Mouse (Mus musculus) ovary, adult 18-20 months (tissue): Measurements from ENCODE around the gene Hmmr.

Source experiments
- DNase-seq: peaks from one replicate; pipeline ENCODE4 v3.0.0; 2022; ENCODE audit warnings: low spot score, mixed read lengths

Gene Hmmr

DNA sequence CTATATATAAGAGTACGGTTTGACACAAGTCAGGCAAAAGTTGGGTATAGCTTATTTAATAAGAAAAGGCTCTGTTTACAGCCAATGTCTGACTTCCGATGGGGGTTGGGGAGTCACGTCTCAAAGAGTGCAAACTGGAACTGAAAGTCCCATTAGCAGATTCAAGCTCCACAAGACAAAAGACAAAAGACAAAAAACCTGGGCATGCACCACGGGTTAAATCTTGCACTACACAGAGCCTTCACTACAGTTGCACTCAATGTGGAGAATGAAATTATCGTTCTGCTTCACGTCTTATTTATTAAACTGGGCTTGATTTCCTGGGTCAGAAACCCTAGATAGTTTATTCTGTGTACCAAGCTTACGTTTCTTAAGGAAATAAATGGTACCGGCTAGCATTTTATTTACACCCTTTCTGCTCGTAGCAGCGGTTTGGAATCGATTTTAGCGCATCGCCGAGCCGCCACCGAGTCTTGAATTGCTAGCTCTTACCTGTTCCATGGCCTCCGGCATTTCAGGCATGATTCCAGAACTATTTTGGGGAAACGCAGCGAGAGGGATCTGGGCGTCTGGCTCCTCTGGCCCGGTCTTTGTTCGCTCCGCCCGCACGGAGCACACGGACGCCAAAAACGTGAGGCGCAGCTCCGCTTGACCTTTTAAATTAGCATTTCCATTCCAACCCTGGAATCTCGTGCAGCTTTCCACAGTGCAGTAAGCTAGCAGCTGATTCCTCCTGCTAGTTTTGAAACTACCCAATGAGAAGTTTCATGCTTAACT, 38.7 kb downstream of the Hmmr start:
- peak; percentile 37 for DNase-seq

DNA sequence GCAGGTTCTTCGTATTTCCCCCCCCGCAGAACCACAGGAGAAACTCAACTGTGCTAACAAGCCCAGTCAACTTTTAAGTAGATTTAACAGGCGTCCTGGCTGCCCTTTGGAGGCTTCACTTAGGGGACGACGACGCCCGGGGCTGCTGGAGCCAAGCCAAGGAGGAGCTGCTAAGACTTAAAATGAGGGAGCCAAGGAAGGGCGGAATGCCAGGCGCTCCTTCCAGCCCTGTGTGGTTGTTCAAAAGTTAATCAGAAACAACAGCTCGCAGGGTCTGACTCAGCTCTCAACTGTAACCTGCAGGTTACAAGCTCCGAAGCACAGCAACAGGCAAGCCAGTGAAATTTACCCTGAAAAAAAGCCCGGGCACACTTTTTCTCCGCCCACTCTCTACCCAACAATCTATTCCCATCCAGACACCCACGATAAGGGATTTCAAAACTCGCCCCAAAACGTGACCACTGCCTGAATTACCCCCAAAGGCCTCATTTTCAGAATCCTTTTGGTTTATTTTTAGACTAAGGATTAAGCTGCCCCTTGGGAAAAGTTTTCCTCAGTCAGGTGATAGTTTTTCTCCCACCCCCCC, 39.8 kb downstream of the Hmmr start:
- peak; percentile 58 for DNase-seq

DNA sequence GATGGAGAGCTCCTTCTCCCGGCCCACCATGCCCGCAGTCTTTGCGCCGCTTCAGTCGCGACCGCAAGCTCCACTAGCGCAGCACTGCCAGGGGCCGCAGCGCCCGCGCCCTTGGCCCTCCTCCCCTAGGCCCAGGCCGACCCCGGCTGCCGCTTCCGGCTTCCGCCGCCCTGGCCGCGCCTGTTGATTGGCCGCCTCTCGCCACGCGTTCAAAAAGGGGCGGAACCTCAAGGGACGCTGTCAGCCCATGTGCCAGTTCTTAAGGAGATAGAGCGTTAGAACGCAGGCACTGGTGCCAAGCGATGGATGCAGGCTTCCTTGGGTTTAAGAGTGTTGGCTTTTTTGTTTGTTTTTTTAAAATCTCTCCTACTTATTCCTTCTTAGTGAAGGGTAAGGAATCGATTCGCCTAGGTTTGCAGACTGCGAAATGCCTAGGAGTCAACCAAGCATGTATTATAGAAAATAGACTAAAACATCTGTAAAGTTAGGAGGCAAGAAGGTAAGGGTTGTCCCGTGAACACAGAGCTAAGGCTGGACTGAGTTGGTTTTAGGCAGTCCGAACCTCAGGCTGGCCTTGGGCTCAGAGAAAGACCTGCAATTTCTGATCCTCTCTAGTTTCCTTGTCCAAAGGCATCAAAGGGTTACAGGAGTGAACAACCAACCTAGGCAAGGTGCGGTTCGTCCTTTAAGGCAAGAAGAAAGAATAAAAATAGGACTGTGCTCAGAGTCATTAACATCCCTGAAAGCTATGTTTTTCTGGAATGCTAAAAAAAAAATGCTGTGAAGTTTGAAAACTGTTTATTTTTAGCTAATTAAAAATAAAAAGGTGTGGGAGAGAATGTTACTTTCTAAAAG, 40.5 kb downstream of the Hmmr start:
- DNase-seq: peak; percentile 91

DNA sequence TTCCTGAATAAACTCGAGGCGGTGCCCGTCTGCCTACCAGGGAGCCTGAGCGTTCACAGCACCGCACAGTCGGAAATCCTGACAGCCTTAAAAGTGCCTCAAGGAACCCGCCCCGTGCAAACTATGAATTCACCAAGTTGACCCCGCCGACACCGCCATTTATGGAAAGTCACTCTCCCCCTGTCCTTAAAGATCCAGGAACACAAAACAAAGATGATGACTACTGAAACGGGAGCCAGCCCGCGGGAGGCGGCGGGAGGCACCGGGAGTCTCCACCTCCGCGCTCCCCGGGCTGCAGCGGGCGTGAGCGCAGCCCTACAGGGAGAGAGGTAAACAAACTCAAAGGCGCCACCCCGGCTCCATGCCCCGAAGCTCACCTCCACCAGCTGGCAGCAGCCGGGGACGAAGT, 41.1 kb downstream of the Hmmr start:
- DNase-seq: no peak

DNA sequence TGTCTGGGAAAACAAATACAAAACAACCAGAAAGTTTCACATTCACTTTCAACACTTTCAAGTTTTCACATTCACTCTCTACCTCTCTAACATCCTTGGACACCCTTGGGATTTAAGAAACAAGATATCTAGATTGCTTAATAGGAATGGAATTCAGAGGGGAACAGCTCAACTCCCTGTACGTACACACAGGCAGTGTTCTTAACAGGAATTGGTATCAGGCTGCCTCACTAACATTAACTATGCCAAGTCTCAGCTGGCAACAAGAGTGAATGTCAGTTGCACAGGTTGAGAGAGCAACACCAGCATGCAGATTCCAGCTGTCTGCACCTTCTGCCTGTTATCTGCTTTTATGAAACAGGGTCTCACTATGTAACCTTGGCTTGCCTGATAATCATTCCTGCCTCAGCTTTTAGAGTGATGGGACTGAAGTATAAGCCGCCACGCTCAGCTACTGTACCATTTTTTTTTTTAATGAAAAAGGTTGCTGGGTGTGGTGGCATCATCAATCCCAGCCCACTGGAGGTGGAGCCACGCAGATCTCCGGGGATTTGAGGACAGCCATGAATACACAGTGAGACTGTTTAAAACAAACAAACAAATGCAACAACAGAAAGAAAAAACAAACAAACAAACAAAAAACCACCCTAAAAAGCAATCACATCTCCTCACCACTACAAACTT, 42.6 kb downstream of the Hmmr start:
- no peak for DNase-seq

DNA sequence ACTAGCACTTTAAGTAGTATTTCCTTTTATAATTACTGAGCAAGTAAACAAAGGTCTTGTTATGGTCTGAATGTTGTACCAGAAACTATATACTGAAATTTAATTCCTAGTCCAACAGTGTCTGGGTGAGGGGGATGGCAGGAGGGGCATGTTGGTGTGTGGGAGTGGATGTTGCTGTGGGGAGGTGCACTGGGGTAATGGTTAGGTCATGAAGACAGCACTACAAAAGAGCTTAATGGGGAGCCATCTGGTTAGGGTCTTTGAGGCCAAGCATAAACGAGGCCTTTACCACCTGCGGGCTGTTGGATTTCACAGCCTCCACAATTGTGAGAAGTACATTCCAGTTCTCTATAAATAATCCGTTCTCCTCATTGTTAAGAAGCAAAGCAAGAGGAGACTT, 49.9 kb downstream of the Hmmr start:
- DNase-seq: no peak

DNA sequence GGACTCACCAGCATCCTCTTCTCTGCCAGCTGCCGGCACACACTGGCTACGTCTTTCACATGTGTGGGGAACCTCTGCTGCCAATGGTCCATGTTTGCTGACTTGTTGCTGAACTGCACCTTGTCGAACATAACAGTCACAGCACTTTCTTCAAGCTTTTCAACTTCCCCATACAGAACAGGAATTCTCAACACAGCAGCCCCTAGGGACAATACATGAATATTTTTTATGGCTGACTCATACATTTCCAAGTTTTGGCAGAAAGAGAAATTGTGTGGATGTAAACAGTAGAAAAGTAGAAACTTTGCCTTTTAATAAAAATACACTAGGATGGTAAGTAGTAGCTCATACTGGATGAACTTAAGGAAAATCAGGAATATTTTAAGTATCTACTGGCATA, 50.8 kb downstream of the Hmmr start:
- no peak for DNase-seq

DNA sequence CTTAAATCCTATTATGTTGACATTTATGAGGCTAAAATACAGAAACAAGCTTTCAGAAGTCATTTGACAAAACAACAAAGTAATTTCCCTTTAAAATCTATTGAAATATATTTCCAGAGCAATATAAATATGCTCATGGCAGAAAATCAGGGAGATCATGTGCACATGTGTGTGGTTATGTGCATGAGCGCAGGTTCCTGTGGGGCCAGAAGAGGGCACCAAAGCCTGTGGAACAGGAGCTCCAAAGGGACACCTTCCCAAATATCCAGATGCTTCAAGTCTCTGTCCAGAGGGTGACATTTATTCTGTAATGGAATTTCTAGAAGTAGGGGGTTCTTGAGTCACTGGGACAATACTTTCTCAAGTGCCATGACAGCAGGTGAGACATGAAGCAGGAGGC, 56.1 kb downstream of the Hmmr start:
- DNase-seq: no peak

DNA sequence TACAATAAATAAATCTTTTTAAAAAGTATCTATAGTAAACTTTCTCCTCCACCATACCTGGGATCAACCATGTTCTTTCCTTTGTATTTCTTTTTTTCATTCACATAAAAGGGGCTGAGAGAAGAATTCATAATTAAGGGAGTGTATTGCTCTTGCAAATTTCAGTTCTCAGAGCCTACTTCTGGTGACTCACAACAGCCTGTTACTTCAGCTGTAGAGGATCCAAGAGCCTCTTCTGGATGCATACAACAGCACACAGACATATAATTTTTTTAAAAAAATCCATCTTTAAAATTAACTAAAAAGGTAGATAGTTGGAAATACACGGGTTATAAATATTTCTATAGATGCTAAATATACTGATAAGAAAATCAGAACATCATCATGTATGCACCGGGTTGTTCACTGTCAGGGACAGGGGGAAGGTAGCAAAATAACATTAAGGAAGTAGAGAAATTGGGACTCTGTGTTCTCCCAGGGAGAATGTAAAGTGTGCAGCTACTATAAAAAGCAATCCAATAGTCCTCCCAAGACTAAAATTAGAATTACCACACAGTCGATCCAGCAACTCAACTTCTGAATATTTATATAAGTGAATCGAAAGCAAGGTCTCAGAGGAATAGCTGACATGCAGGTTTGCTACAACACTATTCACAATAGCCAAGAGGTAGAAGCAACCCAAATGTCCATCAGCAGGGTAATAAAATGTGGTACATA, 58.0 kb downstream of the Hmmr start:
- DNase-seq: no peak
